Mouse (Mus musculus): ENCODE measurements around the gene Ssh3.

GRCm38 (mm10) chr19:4264171-4264780 lies 4.7 kb downstream of the Ssh3 start:
- TF ChIP-seq GATA1 (IDR thresholded peaks at IDR 0.05; ENCODE audit: low read length) (no peak), TAL1 (IDR thresholded peaks at IDR 0.05; ENCODE audit: low read length) (no peak)
